Mouse (Mus musculus) mouse embryonic stem cell (cell line): Measurements from ENCODE around the gene Sema4d.
"Not testable (repeated sequence)": the region's sequence is repeated elsewhere in the genome, so short reads cannot be mapped to it uniquely, and the experiment has no call there.

Source experiments
- in situ Hi-C, 2 experiments: fragments of 300-500 bp; cut with MboI; formaldehyde crosslinking; loops; 1 replicate in 1 of 2; 3 replicates in 1 of 2; pipeline ENCODE4 v1.14.3; 2019 to 2020; ENCODE audit warnings: low sequenced_read_pairs in 2 of 2, low pct_unique_long_range_greater_than_20kb in 1 of 2, mixed read lengths in 1 of 2; ENCODE audit not compliant: unreplicated experiment in 1 of 2

Gene Sema4d

GRCm38 (mm10) chr13:51677041-51677440, 116.5 kb downstream of the Sema4d start:
- in situ Hi-C loops = no loop called here

- in situ Hi-C loops = no loop called here
Observed at GRCm38 (mm10) chr13:51676641-51677040, 116.9 kb downstream of the Sema4d start.

- in situ Hi-C loops = not testable (repeated sequence)
Observed at GRCm38 (mm10) chr13:51668195-51668594, 125.4 kb downstream of the Sema4d start.

DNA sequence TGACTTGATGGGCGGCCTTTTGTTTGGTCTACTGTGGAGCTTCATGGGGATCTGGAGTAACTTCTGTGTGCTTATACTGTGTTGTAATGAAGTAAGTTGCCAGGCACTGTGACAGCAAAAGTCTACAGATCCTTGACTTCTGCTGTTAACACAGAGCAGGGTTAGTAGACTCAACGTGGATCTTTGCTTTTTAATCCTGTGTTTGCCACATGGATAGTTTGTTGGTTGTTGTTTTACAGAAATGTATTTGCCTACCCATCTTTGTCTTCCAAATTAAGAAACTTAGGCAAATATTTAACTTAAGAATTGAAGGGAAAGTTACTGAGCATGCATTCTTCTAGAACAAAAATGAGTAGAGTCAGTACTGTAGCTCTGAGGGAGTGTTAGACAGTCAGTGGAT, 130.0 kb downstream of the Sema4d start:
- in situ Hi-C loops = no loop called here

GRCm38 (mm10) chr13:51659573-51659972, 134.0 kb downstream of the Sema4d start:
- in situ Hi-C loops = no loop called here

- in situ Hi-C loops = no loop called here
Observed at GRCm38 (mm10) chr13:51658094-51658493, 135.5 kb downstream of the Sema4d start.

DNA sequence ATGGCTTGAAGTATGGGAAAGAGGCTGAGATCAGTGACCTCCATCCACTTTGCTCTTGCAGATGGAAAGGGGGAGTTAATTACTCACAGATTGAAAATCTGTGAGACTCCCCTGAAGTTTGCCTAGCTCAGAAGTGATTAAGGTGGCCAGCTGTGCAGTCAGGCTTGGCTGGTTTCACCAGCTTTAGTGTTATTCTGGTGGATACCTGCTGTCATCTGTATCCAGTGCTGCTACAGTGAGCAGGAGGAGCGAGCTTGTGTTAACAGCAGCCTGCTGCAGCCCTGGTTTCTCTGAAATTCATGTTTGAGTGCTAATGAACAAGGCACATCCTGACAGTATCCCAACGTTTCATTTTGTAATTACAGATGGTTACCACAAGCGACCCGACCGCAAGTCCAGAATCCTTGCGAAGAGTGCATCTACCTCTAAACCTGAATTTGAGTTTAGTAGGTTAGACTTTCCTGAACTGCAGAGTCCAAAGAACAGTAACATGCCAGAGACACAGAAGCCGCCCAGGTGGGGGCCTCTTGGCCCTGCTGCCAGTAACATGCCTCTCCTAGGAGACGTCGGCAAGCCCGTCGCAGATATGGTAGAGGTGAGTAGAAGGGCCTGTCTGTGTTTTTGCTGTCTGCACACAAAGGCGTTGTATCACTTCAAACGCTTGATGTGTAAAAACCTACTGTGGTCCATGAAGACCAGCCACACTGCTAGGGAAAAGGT, 136.9 kb downstream of the Sema4d start:
- in situ Hi-C loops = no loop called here

DNA sequence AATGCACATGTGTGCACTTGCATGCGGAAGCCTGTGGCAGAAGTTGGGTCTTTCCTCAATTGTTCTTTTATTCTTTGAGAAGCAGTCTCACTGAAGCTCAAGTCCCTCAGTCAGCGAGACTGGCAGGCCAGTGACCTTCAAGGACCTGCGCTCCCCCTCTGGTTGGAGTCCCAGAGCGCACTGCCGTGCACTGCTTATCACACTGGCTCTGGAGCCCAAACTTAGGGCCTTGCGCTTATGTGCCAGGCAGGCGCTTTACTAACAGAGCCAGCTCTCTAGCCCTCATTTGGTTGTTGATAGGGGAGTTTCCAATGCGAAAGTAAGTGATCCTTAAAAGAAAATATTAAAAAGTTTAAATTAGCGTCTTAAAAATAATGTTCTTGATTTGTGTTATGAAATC, 139.6 kb downstream of the Sema4d start:
- in situ Hi-C loops = no loop called here

DNA sequence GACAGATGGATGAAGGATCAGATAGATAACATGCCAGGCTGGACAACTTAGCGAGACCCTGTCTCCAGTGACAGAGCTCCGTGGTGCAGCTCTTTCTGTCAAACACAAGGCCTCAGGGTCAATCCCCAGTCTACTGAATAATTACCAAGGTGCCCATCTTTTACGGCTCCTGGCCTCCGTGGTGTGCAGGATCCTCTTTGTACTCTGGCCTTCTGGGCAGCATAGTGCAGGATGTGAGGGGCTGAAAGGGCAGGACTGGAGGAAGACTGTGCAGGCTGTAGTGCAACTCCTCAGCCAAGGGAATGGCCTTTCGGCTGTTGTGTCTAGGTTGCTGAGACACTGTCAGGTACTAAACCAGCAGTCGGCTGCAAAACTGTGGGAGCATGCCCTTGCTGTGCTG, 140.4 kb downstream of the Sema4d start:
- in situ Hi-C loops = no loop called here

DNA sequence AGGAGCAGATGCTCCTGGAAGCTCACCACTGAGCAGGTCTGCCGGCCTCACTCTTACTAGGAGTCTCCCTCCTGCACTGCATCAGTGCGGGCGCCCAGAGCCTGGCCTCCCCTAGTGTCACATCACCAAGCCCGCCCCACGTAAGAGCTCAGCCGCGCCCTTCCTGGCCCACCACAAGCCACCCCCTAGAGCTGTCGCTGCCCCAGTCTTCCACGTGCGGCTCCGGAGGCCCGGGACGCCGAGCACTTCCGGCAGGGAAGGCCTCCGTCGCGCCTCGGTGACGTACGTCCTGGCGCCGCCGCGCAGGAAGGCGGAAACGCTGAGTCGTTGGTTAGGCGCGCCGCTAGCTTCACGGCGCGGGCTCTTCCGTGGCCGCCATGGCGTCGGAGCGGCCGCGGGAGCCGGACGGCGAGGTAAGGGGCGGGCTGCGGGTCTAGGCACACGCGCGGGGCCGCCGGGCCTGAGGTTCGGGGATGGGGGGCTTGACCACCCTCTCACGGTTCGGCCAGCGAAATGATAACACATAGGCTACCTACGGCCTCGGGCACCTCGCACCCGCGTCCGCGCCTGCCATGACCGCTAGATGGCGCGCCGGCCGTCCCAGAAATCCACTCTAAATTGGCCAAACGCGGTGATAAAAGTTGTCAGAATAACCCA, 142.0 kb downstream of the Sema4d start, which contains the start of gene Secisbp2:
Secisbp2 (plus strand) TSS at position 290 of the 657 bp plus-strand sequence.
- in situ Hi-C loops = no loop called here

DNA sequence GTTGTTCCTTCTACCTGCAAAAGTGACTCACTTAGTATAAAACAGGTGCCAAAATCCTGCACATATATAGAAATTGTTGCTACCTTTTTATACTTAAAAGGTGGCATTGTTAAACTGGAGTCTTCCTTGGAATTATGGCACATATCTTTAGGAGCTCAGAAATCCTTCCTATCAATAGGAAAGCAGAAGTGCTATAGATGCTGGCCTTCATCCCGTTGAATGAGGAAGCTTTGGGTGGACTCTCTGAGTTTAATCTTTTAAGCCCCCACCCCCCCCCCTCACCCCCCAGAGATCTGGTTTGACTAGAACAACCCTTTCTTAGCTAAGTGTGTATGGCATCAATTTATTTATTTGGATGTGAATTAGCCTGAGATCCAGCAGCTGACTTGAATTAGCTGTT, 143.8 kb downstream of the Sema4d start:
- in situ Hi-C loops = no loop called here

GRCm38 (mm10) chr13:51648237-51648636, 145.3 kb downstream of the Sema4d start:
- in situ Hi-C loops = no loop called here

GRCm38 (mm10) chr13:51647770-51648169, 145.8 kb downstream of the Sema4d start:
- in situ Hi-C loops = no loop called here

- in situ Hi-C loops = no loop called here
Observed at GRCm38 (mm10) chr13:51646362-51647027, 147.1 kb downstream of the Sema4d start.

DNA sequence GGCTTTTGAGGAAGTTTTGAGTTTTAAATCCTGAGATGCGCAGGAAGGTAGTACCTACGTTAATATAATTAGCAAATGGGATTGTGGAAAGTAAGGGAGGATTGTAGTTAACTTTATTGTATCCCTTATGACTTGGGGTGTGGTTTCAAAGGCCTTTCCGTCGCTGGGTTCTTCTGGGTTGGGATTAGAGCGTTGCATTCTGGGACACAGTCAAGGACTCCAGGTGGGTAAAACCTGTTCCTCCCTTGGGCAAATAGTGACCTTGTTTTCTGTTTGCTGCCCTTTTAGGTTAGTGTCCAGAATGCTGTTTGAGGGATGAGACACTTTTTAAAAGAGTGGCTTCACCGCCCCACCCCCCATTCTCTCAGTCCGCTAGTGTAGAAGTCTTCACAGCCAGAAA, 147.7 kb downstream of the Sema4d start:
- in situ Hi-C loops = no loop called here

GRCm38 (mm10) chr13:51644829-51645789, 148.4 kb downstream of the Sema4d start, which contains the start of gene Cks2:
Cks2 (plus strand) TSS chr13:51645232.
- in situ Hi-C loops = no loop called here

- in situ Hi-C loops = no loop called here
Observed at GRCm38 (mm10) chr13:51643924-51644828, 149.4 kb downstream of the Sema4d start.
